38 mouse cellular contexts compared by ENCODE assay signal in the genomic region with DNA sequence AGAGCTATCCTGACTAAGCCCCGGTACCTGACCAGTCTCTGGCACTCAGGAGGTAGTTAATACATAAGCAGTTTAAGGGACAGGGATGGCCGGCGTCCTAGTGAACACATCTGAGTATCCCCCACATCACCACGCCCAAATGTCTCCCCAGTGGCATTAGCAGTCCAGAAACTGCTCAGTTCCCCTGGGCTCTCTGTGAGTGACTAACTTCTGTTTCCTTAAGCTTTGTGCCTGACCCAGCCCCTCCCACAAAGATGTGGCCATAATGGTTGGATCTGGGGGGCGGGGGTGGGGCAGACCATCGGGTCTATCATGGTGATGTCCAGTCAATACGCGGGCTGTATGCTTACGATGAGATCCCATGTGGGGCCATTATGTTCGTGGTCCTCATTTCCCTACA. TPM values are rescaled to one million over a fixed set of nuclear protein-coding genes. Genes with fewer than 3 reads are reported as not detected.
"Had no signal": no experiment of that assay in that cellular context is flagged by ENCODE, and none has a peak within 500 bp of the region (broad histone marks: within the 10 kb centered on the region; RNA-seq: fewer than 3 reads in every experiment).

No protein-coding gene starts in this region.

- H3K27me3 ChIP-seq: midbrain, embryonic 15.5 days had no signal

- H3K36me3 ChIP-seq: limb, embryonic 10.5 days; limb, embryonic 12.5 days; limb, embryonic 13.5 days; limb, embryonic 15.5 days; liver, embryonic 12.5 days; liver, embryonic 13.5 days; liver, embryonic 15.5 days; lung, embryonic 15.5 days; midbrain, embryonic 12.5 days; midbrain, embryonic 15.5 days had no signal

- H3K27ac ChIP-seq: limb, embryonic 10.5 days; limb, embryonic 12.5 days; limb, embryonic 13.5 days; limb, embryonic 15.5 days; liver, embryonic 12.5 days; liver, embryonic 13.5 days; liver, embryonic 14.5 days; liver, embryonic 15.5 days; lung, embryonic 15.5 days; macrophage; midbrain, embryonic 12.5 days; midbrain, embryonic 15.5 days; neural tube, embryonic 12.5 days had no signal

- H3K9me3 ChIP-seq: limb, embryonic 10.5 days; limb, embryonic 12.5 days; limb, embryonic 13.5 days; limb, embryonic 15.5 days; liver, embryonic 12.5 days; liver, embryonic 13.5 days; liver, embryonic 15.5 days; lung, embryonic 15.5 days; megakaryocyte, embryonic 14.5 days; midbrain, embryonic 10.5 days; midbrain, embryonic 12.5 days; midbrain, embryonic 15.5 days; neural tube, embryonic 12.5 days had no signal

- H3K4me1 ChIP-seq: lung, embryonic 15.5 days had no signal

- H3K9ac ChIP-seq: limb, embryonic 12.5 days; limb, embryonic 13.5 days; liver, embryonic 12.5 days; liver, embryonic 13.5 days; liver, embryonic 14.5 days; liver, embryonic 15.5 days; liver, postnatal 0 days; lung, embryonic 14.5 days; lung, embryonic 15.5 days; midbrain, embryonic 12.5 days; midbrain, embryonic 15.5 days; neural tube, embryonic 12.5 days had no signal

- H3K4me2 ChIP-seq: limb, embryonic 12.5 days; limb, embryonic 13.5 days; limb, embryonic 15.5 days; liver, embryonic 11.5 days; liver, embryonic 12.5 days; liver, embryonic 13.5 days; liver, embryonic 15.5 days; lung, embryonic 14.5 days; lung, embryonic 15.5 days; midbrain, embryonic 12.5 days; midbrain, embryonic 15.5 days; neural tube, embryonic 12.5 days had no signal

- H3K4me3 ChIP-seq: limb, embryonic 10.5 days; limb, embryonic 12.5 days; limb, embryonic 13.5 days; limb, embryonic 15.5 days; liver, embryonic 12.5 days; liver, embryonic 13.5 days; liver, embryonic 15.5 days; lung, embryonic 15.5 days; megakaryocyte, embryonic 14.5 days; midbrain, embryonic 10.5 days; midbrain, embryonic 12.5 days; midbrain, embryonic 15.5 days; myocyte; neural tube, embryonic 12.5 days had no signal

- DNase-seq: left cerebral cortex, postnatal 4 days; liver; liver, embryonic 13.5 days; liver, postnatal 0 days; lung, adult 18-20 months; lung, adult 2 months; lung, embryonic 14.5 days; lung, postnatal 10 days; lung, postnatal 14 days; lung, postnatal 36 days; lung, postnatal 4 days; midbrain, embryonic 14.5 days had no signal

- ATAC-seq: liver, embryonic 12.5 days; liver, postnatal 0 days; lung, postnatal 0 days had no signal

RNA-seq across cellular contexts. Expression of a gene that starts 0.7 kb away (rescaled TPM):
- total RNA-seq: liver, adult 2 months; megakaryocyte progenitor cell, adult 5-6 weeks; megakaryocyte, adult 5-6 weeks; megakaryocyte-erythroid progenitor cell, adult 5-6 weeks; monocyte, adult 5-6 weeks had no signal
- polyA plus RNA-seq: limb, embryonic 11.5 days; liver, adult 2 months; liver, embryonic 12.5 days; liver, embryonic 15.5 days; liver, embryonic 16.5 days; liver, postnatal 0 days; lung, postnatal 0 days; macrophage; myocyte had no signal

RNA-seq across cellular contexts. Expression of a gene that starts 15.2 kb away (rescaled TPM):
- total RNA-seq: liver, adult 2 months; megakaryocyte progenitor cell, adult 5-6 weeks; megakaryocyte, adult 5-6 weeks; megakaryocyte-erythroid progenitor cell, adult 5-6 weeks; monocyte, adult 5-6 weeks had no signal
- polyA plus RNA-seq: limb, embryonic 10.5 days; limb, embryonic 11.5 days; limb, embryonic 12.5 days; limb, embryonic 13.5 days; limb, embryonic 15.5 days; liver, adult 2 months; liver, embryonic 11.5 days; liver, embryonic 12.5 days; liver, embryonic 13.5 days; liver, embryonic 14.5 days; liver, embryonic 15.5 days; liver, embryonic 16.5 days; liver, postnatal 0 days; lung, adult 2 months; lung, embryonic 14.5 days; lung, embryonic 15.5 days; lung, embryonic 16.5 days; lung, postnatal 0 days; macrophage; midbrain, embryonic 10.5 days; midbrain, embryonic 12.5 days; midbrain, embryonic 14.5 days; myocyte; neural tube, embryonic 11.5 days had no signal

RNA-seq across cellular contexts. Expression of a gene that starts 19.1 kb away (rescaled TPM):
- total RNA-seq: monocyte, adult 5-6 weeks had no signal
